Mouse (Mus musculus) c-Kit-positive CD71-positive TER-119-positive erythroid progenitor cells, embryonic 14.5 days (primary cell): ENCODE data around the gene Ctsz.
A peak's percentile ranks its signal among the peaks of the same experiment; 100 is the strongest.

Experiments
- DNase-seq: peaks from one replicate; pipeline ENCODE4 v3.0.0-alpha.2; 2013; ENCODE audit warnings: low spot score

Ctsz gene

GRCm38 (mm10) chr2:174439961-174440360 lies 1.1 kb upstream of the Ctsz start:
- no peak for DNase-seq

- DNase-seq: no peak
Observed at GRCm38 (mm10) chr2:174439450-174439838, 605 bp upstream of the Ctsz start.

DNA sequence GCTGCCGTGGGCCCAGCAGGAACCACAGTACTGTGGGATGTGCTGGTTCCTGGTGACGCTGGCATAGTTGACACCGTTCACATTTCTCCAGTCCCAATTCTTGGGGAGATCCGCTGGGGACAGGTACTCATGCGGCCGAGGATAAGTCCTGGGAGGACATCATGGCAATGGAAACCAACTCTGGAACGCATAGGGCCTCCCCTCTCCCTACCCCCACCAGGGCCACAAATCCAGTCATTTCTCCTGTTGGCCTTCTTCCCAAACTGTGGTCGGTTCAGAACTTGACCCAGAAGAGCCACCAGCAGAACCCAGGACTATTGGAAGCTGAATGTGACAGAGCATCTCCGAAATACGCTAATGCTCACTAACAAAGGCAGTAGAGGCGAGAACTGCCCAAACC lies 658 bp downstream of the Ctsz start:
- DNase-seq: no peak

DNA sequence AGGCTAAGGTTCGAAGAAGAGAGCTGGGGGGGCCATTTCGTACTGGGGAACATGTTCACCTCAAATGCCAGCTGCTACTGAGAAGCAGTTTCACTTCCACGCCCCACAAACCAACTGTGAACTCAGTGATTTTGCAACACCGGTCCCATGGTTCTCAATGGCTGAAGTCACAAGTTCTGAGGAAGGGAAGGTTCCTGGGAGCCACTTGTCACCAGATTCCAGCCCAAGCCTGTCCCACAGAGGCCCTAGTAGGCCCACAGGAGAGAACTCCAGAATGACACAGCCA lies 1.2 kb downstream of the Ctsz start:
- no peak for DNase-seq

- no peak for DNase-seq
Observed at GRCm38 (mm10) chr2:174436916-174437696, 1.7 kb downstream of the Ctsz start.

- no peak for DNase-seq
Observed at GRCm38 (mm10) chr2:174436076-174436701, 2.6 kb downstream of the Ctsz start.

DNA sequence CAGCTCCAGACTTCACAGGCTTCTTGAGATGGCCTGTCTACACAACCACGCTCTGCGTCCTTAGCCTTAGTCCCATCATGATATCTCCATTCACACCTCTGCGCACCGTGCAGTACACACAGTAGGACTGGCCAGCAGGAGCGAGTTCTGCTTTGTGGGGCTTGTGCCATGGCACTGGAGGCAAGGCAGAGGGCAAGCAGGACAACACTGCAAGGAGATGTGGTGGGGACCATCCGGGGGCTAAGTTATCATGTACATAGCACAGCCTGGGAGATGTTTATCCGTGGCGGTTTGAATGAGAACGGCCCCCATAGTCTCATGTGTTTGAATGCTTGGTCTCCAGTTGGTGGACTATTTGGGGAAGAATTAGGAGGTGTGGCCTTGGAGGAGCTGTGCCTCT lies 3.9 kb downstream of the Ctsz start:
- DNase-seq: no peak

DNA sequence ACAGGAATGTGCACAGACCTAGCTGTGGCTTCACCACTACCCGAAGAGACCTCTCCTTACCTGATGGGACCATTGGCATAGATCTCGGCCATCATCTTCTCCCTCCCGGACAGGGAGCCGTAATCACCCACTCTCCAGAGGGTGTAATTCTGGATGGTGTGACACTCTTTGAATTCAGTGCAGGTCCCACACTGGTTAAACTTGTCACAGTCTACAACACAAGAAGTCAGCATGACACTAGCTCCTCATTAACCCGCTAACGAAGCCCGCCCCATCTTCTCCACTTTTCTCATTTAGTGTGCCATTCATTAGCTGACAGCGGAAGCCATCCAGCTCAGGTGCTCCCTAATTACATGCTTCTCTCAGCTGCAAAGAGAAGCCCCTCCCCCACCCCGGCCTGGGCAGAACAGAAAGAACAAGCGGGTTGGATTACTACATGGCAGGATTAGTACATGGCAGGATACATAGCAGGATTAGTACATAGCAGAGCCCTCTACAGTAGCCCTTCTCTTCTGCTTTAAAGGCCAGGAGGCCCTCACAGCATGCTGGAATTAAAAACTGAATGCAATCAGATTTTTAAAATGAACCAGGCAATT lies 9.7 kb downstream of the Ctsz start:
- no peak for DNase-seq

GRCm38 (mm10) chr2:174428076-174428835 lies 10.6 kb downstream of the Ctsz start:
- DNase-seq: no peak

DNA sequence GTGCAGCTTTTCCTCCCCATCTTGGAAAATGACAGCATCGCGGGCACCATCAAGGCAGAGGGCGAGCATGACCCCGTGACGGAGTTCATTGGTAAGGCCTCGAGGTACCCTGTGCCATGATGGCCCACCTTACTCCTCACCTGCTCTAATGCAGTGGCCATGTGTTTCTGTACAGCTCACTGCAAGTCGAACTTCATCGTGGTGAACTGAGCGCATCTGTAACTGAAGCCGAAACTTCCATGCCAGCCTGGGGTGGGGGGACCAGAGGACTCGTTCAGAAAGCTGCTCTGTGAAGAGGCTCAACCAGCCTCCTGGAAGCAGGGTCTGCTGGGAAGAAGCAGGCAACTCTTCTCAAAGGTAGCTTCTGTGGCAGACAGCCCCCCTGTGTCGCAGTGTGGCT lies 12.0 kb downstream of the Ctsz start:
- DNase-seq: no peak

GRCm38 (mm10) chr2:174424301-174425085 lies 14.3 kb downstream of the Ctsz start:
- DNase-seq: no peak

GRCm38 (mm10) chr2:174421107-174421506 lies 17.7 kb downstream of the Ctsz start:
- DNase-seq: no peak

- peak; percentile 99 for DNase-seq
Observed at GRCm38 (mm10) chr2:174415731-174416310, 23.0 kb downstream of the Ctsz start, which contains the start of gene Nelfcd. TSS of gene Nelfcd (plus strand) at chr2:174415804.

GRCm38 (mm10) chr2:174415001-174415730 lies 23.7 kb downstream of the Ctsz start:
- DNase-seq: no peak

DNA sequence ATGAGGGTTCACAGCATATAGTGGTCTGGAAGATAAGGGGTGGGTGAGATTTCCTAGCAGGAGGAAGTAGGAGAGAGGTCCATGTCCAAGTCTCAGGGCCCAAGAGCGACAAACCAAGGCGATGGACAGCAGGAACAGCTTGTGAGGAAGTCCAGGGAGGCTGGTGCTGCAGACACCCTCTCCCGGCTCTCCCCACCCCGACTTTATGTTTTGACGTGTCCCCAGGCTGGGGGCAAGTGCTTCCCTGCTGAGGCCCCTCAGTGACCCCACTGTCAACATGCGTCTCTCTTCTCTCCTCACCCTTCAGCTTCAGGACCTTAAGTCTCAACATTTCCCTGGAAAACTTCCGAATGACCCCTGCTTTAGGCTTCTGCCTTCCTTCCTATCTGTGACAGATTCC lies 25.7 kb downstream of the Ctsz start:
- DNase-seq: no peak

- peak; percentile 14 for DNase-seq
Observed at GRCm38 (mm10) chr2:174410222-174410621, 28.6 kb downstream of the Ctsz start.

DNA sequence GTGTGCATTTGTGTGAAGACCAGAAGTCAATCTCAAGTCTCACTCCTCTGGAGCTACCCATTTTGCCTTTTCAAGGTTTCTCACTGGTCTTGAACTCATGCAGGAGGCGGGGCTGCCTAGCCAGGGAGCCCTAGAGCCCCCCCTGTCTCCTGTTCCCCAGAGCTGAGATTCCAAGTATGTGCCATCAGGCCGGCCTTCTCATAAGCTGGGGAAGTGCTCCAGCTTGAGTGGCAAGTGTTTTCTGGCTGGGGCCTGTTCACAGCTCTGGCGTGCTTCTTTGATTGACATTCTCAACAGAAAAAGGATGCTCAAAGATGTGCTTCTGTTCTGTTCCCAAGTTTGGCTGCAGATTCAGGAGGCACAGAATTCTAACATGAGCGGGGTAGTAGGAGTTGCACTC lies 38.4 kb downstream of the Ctsz start:
- DNase-seq: no peak

- no peak for DNase-seq
Observed at GRCm38 (mm10) chr2:174397881-174398280, 41.0 kb downstream of the Ctsz start.

DNA sequence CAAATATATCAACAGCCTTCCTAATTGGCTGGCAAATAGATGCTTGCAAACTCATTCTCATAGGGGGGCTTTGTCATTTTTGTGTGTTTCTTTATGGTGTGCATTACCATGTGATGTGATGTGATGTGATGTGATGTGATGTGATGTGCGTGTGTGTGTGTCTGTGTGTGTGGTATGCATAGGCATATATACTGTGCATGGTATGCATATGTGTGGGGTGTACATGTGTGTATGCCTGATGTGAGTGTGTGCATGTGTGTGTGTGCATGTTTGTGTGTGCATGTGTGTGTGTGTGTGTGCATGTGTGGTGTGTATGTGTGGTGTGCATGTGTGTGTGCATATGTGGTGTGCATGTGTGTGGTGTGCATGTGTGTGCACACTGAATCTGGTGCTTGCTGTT lies 41.8 kb downstream of the Ctsz start:
- DNase-seq: no peak

- DNase-seq: no peak
Observed at GRCm38 (mm10) chr2:174396643-174397042, 42.2 kb downstream of the Ctsz start.

DNA sequence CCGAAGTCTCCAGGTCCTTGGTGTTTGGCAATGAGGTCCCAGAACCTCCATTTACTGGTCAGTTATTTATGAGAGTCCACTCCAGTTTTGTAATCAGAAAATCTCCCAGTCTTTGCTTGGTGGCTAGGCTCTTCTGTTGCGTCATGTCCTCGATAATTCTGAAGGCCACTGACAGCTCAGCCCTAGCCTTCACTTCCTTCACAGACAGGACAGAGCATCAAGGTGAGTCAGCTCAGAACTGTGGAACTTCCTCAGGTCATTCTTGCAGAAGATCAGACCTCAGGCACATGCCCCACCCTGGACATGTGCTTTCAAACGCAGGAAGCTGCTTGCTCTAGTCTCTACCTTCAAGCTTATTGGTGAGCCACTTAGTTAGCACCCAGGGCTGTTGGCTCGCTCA lies 45.5 kb downstream of the Ctsz start:
- no peak for DNase-seq
